Mouse (Mus musculus) megakaryocyte, embryonic 14.5 days (primary cell): ENCODE results near the gene Nipa2.

ENCODE experiments used
- FLI1 ChIP-seq: IDR thresholded peaks from 2 replicates; pipeline ENCODE4 v1.6.1; 2012; ENCODE audit warnings: low read length, inconsistent platforms, mixed read lengths
- GATA1 ChIP-seq: IDR thresholded peaks from 3 replicates; pipeline ENCODE4 v1.6.1; 2012; ENCODE audit warnings: mixed read lengths, low read length, inconsistent platforms, borderline replicate concordance

DNA sequence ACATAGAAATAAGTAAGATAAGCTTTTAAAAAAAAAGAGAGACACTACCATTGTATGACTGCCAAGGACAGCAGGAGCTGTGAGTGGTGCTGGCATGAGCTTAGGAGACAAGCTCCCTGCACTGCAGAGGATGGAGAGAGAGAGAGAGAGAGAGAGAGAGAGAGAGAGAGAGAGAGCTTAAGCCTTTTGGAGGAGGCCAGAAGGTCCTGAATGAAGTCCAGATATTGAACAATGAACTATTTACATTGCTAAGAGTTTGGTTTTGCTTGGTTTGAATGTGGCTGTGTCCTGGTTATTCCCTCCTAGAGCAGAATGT is 48.7 kb upstream of the Nipa2 start:
- TF ChIP-seq GATA1 (no peak), FLI1 (no peak)
